In genomic region chr1:156990567-156991494, GRCm38 (mm10) we compare ENCODE assay signal across 9 mouse cellular contexts. TPM values are rescaled to one million over a fixed set of nuclear protein-coding genes. Genes with fewer than 3 reads are reported as not detected.
DNase-seq lines count a peak whose midpoint lies in the region; ATAC-seq and TF ChIP-seq lines count a peak whose summit lies in the region.
"Had no signal": no experiment of that assay in that cellular context is flagged by ENCODE, and none has a peak within 500 bp of the region (broad histone marks: within the 10 kb centered on the region; RNA-seq: fewer than 3 reads in every experiment).

No protein-coding gene starts in this region.

- intact Hi-C loops in left cerebral cortex, adult 2 months (cut with DNase I) = no loop called here

- DNase-seq in lung, embryonic 14.5 days = peak; percentile 35
- DNase-seq in lung, postnatal 25 days (ENCODE audit: low spot score) = no peak
- no peak for DNase-seq in G1E (ENCODE audit: low spot score)
- no peak for DNase-seq in left cerebral cortex, adult 2 months (ENCODE audit: extremely low spot score in 1 of 2, low spot score in 2 of 2)
- DNase-seq in adrenal gland, postnatal 25 days = no peak
- DNase-seq in kidney, adult 9 months = no peak
- DNase-seq: kidney, postnatal 14 days had no signal

- H3K9ac ChIP-seq in lung, embryonic 14.5 days = no peak overlapping the region

- 33% methylated on average over 14 of the region's 14 CpGs for WGBS in lung, embryonic 14.5 days

- no peaks in the 10 kb centered on the region for H3K36me3 ChIP-seq in lung, embryonic 14.5 days (ENCODE audit: insufficient read depth)
- H3K36me3 ChIP-seq in G1E (replicated peaks) = no peaks in the 10 kb centered on the region

- no peak overlapping the region for H3K4me2 ChIP-seq in lung, embryonic 14.5 days

- H3K4me1 ChIP-seq in lung, embryonic 14.5 days (ENCODE audit: insufficient read depth) = peaks cover 22% of the 10 kb centered on the region
- peaks cover 80% of the 10 kb centered on the region for H3K4me1 ChIP-seq in G1E (ENCODE audit: insufficient read depth, low read depth, low read length)

- no peak overlapping the region for H3K27ac ChIP-seq in lung, embryonic 14.5 days (ENCODE audit: low read depth)
- H3K27ac ChIP-seq in left cerebral cortex, adult 2 months = no peak overlapping the region

- TF ChIP-seq CTCF in lung, embryonic 14.5 days (IDR thresholded peaks at IDR 0.05; ENCODE audit: low read depth) = no peak
- no peak for TF ChIP-seq CTCF in G1E (IDR thresholded peaks at IDR 0.05; ENCODE audit: low read depth, low read length)
- no peak for TF ChIP-seq CTCF in left cerebral cortex, adult 2 months (IDR thresholded peaks at IDR 0.05)

- no peaks in the 10 kb centered on the region for H3K27me3 ChIP-seq in lung, embryonic 14.5 days (ENCODE audit: insufficient read depth, low read length)
- H3K27me3 ChIP-seq in G1E (ENCODE audit: insufficient read depth, low read length) = no peaks in the 10 kb centered on the region

- ATAC-seq in lung, embryonic 14.5 days (ENCODE audit: insufficient read depth) = no peak
- peak; percentile 41 for ATAC-seq in G1E (ENCODE audit: extremely low read depth, insufficient number of reproducible peaks, low FRiP score, poor library complexity, severe bottlenecking)
- peak; percentile 23 for ATAC-seq in granulocyte monocyte progenitor cell, adult 5-6 weeks (replicated peaks; ENCODE audit: poor library complexity, severe bottlenecking)
- ATAC-seq in megakaryocyte progenitor cell, adult 5-6 weeks (replicated peaks; ENCODE audit: poor library complexity) = peak; percentile 30

- no peak overlapping the region for H3K4me3 ChIP-seq in lung, embryonic 14.5 days (ENCODE audit: low read depth, low read length)
- H3K4me3 ChIP-seq in G1E (ENCODE audit: low read depth, low read length) = no peak overlapping the region
- no peak overlapping the region for H3K4me3 ChIP-seq in left cerebral cortex, adult 2 months

- no peaks in the 10 kb centered on the region for H3K9me3 ChIP-seq in lung, embryonic 14.5 days (ENCODE audit: low read depth, low read length)
- H3K9me3 ChIP-seq in G1E (replicated peaks) = no peaks in the 10 kb centered on the region

RNA-seq across cellular contexts. Expression of gene Ralgps2, which starts 51.4 kb away (rescaled TPM):
- 70.6 and 71.6 TPM in 2 replicates for polyA plus RNA-seq in lung, embryonic 14.5 days (2014; fragmentation: Nextera tagmentation; extraction: Ambion mirVana)
- total RNA-seq in G1E (2014; fragmentation: Nextera tagmentation) (12.4 and 24.2 TPM in 2 replicates), G1E (2017) (24.5 and 32.2 TPM in 2 replicates)
- polyA plus RNA-seq in G1E (2012) = 9.3 and 9.8 TPM in 2 replicates
- total RNA-seq in granulocyte monocyte progenitor cell, adult 5-6 weeks (2014; fragmentation: Nextera tagmentation) = 12.5 and 20.4 TPM in 2 replicates
- 26.4 and 28.8 TPM in 2 replicates for total RNA-seq in granulocyte monocyte progenitor cell, adult 5-6 weeks (2017)
- total RNA-seq in megakaryocyte progenitor cell, adult 5-6 weeks (2015) = 12.8 and 19.5 TPM in 2 replicates
- total RNA-seq in megakaryocyte progenitor cell, adult 5-6 weeks (2017) = 32.5 and 34.0 TPM in 2 replicates
- total RNA-seq in left cerebral cortex, adult 2 months (2021) = 10 to 100 TPM; 40.5 to 43.2 TPM
- 29.6 and 35.5 TPM in 2 replicates for total RNA-seq in adrenal gland, postnatal 25 days (2021)
